Mouse (Mus musculus) ES-CJ7 (cell line): Measurements from ENCODE around the gene Gramd4.

Experiments
- DNase-seq: peaks from one replicate; pipeline ENCODE4 v3.0.0; 2011; ENCODE audit warnings: low read depth, low spot score

Gene Gramd4

DNA sequence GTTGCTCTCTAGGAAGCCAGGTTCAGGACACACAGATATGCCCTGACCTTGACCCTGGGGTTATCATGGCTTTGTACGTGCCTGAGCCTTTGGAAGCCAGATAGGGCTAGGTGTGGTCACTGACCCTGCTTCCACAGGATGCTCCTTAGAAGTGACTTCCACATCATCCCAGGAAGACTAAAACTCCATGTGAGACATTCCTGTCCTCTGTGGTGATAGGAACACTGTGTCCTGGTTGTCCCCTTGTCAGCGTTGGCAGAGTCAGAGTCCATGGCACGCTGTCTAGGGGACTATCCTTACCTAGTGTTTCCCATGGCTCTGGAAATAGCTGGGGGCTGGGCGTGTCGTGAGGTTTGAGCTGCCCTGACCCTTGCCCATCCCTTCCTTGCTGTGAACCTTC lies 58.9 kb downstream of the Gramd4 start:
- DNase-seq, result peak; percentile 44

DNA sequence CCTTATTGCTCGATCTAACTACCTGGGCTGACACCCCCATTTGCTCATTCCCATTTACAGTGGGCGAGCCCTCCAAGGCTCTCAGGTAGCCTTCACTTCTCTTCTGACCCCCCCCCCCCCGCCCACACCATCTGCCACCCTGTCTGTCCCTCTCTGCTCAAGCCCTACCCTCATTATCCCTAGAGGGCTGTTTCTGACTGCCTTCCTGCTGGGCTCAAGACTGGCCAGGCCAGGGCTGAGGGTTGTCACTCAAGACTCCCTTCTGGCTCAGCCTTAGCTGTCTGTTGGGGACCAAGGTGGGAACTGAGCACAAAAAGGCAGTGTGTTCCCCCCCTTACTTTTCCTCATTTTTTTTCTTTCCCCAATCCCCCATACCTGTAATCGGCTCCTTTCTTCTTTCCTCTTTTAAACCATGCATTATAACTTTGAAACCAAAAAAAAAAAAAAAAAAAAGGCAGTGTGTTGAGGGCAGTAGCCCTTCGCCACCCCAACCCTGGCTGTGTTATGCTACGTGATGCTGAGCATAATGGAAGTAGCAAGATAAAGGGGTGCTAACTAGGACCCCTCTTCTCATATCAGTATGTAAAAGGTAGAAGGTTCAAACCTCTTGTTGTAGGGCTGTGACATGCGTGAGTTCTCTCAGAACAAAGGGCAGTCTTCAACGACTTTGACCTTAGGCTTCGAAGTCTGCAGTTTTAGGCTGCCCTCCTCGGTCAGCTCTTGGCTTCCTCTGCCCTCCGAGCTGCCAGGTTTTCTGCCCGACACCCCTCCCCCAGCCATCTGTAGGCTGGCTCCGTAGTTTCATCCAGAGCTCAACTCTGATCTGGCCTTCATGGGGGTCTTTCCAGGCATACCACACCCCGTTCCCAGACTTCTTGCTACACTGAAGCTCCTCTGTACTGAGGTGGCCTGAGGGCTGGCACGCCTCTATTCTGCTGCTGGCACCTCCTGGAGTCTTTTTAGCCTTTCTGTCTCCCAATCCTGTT lies 59.9 kb downstream of the Gramd4 start:
- DNase-seq, result no peak

DNA sequence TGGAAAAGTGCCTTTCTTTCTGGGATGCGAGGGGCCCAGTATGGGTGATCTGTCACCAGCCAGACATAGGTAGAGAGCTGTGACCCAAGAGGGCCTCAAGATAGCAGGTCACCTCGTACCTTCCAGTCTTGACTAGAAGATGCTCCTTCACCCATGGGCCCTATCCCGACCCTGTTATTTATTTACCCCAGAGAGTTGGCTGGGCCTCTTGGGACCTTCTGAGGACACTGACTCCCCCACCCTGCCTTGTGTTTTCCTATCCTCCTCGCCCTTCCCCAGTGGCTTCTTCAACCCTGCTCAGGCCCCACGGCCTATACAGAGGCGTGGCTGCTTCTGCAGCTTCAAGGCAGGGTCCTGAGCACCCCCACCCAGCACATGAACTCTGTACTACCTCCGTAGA lies 61.7 kb downstream of the Gramd4 start:
- no peak for DNase-seq

GRCm38 (mm10) chr15:86122261-86122949 lies 64.9 kb downstream of the Gramd4 start:
- DNase-seq, result no peak

GRCm38 (mm10) chr15:86123409-86123808 lies 65.9 kb downstream of the Gramd4 start:
- no peak for DNase-seq

GRCm38 (mm10) chr15:86124359-86124758 lies 66.9 kb downstream of the Gramd4 start:
- peak; percentile 31 for DNase-seq

DNA sequence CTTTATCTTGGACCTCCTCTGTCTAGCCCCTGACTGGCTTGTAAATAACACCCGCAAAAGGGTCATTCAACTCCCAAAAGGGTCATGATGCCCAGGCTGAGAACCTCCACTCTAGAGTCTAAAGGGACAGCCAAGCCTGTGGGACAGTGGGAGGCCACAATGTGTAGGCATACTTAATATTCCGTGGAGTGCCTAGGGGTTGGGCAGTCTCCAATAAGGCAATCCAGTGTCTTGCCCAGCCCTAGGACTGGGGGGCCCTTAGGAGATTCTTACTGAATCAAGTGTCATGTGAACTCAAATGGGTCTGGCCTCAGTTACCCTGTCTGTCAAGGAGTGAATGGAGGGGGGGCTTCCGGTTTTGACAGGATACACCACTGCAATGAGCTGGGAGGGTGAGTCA lies 71.5 kb downstream of the Gramd4 start:
- no peak for DNase-seq

- no peak for DNase-seq
These were observed 73.2 kb downstream of the Gramd4 start for GRCm38 (mm10) chr15:86130657-86131056.

DNA sequence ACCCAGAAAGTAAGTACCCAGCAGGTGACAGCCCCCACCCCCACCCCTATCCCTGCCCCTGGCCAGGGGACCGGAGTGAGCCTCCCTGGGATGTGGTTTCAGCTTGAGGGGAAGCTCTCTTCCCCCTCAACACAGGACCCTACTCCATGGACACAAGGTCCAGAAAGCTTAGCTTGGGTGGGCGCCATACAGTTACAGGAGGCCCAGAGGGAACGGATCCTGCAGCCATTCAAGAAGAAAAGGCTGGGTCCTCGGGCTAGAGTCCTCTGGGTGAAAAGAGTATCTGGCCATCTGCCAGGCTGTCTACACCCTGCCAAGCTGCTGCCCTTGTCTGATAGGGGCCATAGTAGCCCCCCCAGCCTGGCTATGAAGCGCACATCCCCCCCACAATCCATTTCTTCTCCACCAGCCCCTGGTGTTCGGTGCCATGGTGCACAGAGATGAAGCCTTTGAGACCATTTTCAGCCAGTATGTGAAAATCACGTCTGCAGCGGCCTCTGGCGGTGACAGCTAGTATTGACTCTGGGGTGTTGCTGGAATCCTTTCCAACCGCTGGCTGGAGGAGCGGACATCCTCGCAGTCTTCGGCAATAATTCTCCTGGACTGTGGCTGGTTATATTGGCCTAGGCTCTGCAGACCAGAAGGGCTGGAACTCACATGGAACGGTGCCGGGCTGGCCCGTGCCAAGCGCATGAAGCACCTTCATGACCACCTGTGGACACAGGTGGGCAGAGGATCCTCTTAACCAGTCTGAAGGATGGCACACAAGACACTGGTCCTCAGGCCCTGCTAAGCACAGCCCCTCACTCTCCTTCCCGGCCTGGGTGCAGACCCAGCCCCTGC lies 77.7 kb downstream of the Gramd4 start:
- peak; percentile 80 for DNase-seq

DNA sequence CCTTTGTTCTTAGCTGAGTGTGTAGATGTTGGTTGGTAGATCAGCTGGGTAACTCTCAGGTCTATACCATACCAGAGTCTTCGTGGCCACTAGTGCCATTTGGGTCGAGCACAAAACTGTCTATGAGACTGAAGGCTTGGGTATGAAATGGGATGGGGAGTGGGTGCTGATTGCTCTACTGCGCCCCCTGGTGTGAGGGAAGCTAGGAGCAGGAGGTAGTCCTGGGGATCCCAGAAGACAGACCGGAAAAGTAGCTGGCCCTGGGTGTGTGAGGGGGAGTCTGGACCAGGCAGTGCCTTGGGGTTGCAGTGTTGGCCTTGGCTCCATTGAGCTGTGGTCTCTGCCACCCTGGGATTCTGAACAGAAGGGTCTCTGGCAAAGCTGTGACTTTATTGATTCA lies 80.1 kb downstream of the Gramd4 start:
- peak; percentile 64 for DNase-seq

DNA sequence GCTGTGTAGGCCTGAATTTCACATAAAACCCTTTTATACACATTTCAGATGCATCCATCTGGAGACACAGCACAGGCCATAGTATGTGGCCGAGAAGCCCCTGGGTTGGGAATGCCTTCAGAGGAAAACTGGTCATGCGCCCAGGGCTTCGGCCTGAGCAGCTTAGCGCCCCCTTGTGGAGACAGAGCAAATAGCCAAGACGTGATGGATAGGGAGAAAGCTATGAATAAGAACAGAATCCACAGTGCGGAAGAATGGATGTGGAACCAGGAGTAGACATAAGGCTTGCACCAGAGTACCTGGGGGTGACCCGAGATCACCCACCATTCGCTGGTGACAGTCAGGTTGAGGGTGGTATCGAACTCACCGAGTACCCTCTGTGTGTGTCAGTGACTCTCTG lies 82.8 kb downstream of the Gramd4 start:
- peak; percentile 56 for DNase-seq

GRCm38 (mm10) chr15:86144577-86144976 lies 87.1 kb downstream of the Gramd4 start:
- no peak for DNase-seq

GRCm38 (mm10) chr15:86145046-86145445 lies 87.6 kb downstream of the Gramd4 start:
- DNase-seq, result no peak

- DNase-seq, result no peak
These were observed 89.4 kb downstream of the Gramd4 start for GRCm38 (mm10) chr15:86146922-86147321.

DNA sequence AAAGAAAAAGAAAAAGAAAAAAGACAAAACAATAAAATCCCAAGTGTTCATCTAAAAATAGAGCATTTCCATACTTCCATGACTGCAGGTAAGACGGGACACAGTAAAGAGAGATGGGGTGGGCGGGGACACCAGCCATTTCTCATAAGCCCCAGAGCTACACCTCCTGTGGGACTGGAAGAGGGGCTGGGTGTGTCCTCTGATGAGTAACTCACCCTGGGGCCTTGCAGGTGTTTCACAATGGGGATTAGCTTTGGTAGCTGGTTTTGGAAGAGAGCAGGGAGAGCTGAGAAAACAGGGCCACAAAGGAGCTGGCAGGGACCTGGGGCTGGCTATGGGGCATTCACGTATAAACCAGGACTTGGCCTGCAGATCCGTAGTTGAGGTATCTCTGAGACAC lies 93.1 kb downstream of the Gramd4 start:
- no peak for DNase-seq

DNA sequence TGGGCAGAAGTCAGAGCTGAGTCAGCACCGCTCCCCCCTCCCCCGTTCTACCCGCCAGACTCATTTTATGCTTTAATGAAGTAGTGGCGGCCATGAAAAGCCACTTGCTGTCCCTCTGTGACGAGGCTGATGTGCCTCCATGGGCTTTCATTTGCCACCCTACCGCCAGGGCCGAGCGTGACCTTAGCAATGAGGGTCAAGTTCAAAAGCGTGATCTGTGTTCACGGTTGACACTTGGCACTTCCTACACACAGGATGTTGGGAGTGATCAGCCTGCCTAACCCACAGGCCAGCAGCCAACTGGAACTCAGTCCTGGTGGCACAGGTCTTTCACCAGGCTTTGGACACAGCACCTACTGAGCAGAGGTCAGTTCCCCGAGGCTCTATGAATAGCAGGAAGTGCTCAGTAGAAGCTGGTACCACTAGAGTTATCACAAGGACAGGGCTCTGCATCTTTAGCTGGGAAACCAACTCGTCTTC lies 96.0 kb downstream of the Gramd4 start:
- no peak for DNase-seq

DNA sequence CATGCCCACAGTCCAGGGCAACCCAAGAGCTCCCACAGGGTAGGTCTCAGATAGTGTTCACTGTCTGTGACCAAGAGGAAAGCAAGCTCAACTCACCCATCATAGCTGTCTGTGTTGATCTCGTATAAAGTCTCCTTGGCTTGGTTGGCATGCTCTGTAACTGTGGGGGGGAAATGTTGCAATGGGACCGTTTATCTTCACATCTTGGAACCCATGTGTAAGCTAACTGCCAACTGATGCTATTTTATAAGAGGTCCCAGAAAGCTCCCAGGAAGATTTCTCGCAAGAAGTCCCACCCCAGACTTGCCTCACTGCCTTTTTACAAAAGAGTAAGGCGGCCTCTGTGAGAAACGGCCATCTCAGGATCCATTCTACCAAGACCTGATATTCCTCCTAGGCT lies 99.0 kb downstream of the Gramd4 start:
- no peak for DNase-seq

DNA sequence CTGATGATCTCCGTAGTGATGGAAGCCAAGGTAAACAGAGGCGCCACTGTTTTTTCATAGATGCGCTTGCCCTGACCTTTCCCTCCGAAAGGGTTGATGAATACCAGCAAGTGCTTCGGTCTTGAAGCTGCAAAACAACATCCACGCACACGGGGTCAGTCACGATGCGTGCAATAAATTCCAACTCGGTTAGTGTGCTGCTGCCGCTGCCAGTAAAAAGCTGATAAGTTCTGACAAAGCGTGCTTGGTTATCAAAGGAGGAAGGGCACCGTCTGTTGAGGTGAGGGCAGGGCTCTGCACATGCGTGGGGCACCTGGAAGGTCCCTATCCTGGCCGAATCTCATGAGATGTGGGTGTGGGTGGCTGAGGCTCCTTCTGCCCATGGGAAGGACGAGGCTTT lies 101.6 kb downstream of the Gramd4 start:
- no peak for DNase-seq

- no peak for DNase-seq
These were observed 102.2 kb downstream of the Gramd4 start for GRCm38 (mm10) chr15:86159719-86160118.

DNA sequence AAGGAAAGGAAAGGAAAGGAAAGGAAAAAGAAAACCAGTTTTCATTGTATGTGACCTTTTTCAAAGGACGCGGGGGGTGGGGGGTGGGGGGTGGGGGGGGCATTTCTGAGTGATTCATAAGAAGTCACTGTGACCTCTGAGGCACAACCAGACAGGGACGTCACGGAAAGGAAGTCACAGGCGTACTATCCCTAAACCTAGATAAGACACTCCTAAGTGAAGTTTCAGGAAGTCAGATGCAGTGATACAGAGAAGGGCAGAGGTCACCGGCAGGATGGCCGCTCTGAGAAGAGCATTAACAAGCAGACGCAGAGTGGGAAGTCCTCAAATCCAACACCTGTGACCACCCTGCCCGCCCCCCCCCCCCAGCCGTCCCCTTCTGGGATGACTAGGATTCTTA lies 103.4 kb downstream of the Gramd4 start:
- no peak for DNase-seq

DNA sequence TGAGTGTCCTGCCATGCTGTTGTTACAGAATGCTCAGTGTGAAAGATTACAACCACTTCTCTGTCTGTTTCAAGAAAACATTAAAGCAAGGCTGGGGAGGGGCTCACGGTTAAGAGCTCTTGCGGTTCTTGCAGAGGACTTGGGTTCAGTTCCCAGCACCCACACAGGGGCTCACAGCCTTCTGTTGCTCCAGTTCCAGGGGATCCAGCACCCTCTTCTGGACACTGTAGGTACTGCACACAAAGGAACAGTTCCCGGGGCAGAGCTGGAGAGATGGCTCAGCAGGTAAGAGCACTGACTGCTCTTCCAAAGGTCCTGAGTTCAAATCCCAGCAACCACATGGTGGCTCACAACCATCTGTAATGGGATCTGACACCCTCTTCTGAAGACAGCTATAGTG lies 104.3 kb downstream of the Gramd4 start:
- DNase-seq, result peak; percentile 57
